Mouse (Mus musculus) 416B (cell line): Measurements from ENCODE around the gene Ccdc18.
"Not testable (repeated sequence)": the region's sequence is repeated elsewhere in the genome, so short reads cannot be mapped to it uniquely, and the experiment has no call there.

ENCODE experiments used
- DNase-seq: peaks from one replicate; pipeline ENCODE4 v3.0.0; 2011; ENCODE audit warnings: low read depth

Ccdc18 gene

DNA sequence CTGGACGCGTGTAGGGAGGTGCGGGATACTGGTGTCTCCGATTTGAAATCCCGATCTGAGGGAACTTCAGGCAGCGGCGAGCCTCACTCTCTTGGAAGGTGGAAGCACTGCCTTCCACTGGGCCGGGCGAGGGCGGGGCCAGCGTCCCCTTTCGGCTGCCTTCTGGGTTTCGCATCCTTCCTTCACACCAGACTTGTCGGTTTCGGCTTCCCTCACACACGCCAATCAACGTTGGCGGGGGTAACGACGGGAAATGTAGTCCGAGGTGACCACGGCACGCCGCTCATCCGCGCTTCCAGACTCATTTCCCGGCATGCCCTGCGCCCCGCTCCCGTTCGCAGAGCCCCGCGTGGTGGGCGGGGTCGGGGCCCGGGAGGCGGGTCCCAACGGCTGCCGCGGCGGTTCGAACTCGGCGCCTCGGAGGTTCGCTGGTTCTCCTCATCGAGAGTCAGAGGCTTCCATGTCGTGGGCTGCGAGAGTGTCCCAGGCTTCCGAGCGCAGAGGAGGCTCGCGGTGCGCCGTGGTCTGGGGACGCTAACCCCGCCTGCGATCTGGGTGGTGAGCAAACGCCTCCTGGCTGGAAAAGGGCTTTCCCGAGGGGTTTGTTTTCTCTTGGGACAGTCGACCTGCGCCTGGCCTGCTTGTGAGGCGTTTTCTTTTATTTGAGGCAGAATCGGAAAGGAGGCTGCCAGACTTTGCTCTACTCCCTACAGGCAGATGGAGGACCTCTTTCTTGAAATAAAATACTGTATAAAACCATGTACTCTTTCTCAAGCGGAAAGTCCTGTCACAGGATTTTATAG, at the start of gene Ccdc18, which contains the start of gene Tmed5:
Gene Ccdc18, plus strand, starts transcription at position 435 of the 803 bp plus-strand sequence.
Gene Tmed5, minus strand, starts transcription at position 180 of the 803 bp plus-strand sequence.
- DNase-seq: peak; percentile 99

DNA sequence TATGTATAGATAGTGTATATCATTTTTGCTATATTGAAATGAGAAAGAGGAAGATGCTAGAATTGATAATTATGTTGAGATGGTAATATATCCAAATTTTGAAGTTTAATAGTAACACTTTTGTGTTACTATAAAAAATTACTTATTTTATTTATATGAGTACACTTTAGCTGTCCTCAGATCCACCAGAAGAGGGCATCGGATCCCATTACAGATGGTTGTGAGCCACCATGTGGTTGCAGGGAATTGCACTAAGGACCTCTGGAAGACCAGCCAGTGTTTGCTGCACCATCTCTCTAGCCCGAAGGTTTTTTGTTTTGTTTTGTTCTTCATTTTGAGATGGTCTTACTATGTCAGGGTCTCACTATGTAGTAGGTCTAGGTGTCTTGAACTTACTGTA, 47.2 kb upstream of the Ccdc18 start:
- peak; percentile 38 for DNase-seq

DNA sequence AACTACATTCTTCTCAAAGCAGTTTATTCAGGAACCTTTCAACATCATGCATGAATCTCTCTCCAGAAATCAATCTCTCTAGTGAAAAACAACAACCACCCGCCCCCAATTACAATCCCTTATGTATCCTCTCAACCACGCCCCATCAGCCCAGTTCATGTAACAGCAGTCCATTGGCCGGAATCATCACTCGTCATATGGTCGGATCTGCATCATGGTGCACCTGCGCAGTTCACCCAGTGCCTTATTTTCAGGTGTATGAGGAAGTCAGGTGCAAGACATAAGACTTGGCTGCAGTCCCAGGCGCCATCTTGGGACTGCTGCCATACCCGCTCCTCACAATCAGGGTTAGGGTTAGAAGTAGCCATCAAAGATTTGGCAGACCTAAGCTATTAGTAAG, 39.9 kb upstream of the Ccdc18 start:
- DNase-seq: not testable (repeated sequence)

DNA sequence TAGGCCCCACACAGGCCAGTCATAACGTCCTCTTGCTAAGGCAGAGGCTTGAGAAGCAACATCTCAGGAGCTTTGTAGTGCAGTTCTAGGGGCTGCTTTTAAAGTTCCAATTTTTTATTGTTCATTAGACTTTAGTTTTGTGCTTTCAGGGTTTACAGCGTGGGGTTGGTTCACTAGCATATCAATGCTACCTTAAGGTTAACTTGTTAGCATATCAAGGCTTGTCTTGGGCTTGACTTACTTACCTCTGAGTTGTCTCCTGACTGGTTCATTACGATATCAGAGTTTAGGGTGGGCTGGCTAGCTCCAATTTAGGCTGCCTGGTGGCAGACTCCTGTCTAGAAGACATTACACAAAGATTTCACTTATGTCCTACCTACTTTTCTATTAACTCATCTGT, 35.0 kb upstream of the Ccdc18 start:
- no peak for DNase-seq

DNA sequence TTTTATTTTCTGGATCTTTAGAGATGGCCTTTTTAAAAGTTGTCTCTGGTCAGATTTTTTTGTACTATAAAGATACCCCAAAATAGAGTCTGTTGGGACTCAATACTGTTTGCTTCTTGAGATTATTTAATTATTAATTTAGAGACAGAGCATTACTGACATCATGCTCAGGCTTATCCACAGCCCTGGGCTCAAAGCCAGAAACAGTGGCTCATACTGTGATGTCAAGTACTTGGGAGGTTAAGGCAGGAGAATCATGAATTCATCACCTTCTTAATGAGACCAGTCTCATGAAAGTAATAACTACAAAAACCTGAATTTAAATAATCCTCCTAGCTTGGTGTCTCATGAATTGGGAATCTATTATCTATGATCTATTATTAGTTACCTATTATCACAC, 32.5 kb upstream of the Ccdc18 start:
- peak; percentile 49 for DNase-seq

DNA sequence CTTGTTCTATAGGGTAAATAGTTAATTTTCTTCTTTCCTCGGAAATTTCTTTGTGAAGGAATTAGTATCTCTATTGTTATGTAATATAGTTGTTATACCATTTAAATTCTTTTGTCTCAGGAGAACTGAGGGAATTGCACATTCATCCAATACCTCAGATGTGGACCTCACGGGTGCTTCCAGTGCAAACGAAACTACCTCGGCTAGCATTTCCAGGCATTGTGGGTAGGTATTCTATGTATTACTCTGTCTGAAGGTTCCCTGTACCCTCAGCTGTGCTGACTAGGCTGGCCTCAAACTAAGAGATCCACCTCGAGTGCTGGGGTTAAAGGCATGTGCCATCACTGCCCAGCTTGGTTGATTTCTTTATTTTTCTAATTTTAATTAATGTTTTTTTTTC, 28.4 kb upstream of the Ccdc18 start:
- DNase-seq: no peak

DNA sequence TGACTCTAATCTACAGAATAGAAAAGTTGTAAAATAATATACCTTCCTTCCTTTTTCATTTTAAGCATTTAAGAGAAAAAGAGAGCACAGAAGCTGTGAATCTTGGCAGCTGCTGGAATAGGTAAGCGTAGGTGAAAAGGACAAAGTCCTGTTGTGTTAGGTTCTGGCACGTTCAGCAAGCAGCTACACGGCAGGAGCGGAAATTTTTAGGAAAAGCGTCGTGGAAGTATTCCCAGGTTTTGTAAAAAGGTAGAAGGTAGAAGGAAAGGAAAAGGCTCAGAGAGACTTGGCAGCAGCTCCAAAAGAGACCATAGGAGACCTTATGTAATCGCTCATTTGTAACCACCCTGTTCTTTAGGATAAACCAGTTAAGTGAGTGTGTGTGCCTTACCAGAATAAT, 23.3 kb upstream of the Ccdc18 start:
- no peak for DNase-seq

DNA sequence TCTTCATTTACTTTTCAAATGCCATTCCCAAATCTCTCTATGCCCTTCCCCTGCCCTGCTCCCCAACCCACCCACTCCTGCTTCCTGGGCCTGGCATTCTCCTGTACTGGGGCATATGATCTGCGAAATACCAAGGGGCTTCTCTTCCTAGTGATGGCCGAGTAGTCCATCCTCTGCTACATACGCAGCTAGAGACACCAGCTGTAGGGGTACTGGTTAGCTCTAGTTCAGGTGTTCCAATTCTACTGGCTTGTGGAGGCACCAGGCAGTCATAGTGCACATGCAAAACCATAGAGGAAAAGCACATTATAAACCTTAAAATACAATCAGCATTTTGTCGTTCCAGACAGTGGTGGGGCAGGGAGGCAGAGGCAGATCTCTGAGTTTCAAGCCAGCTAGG, 15.0 kb upstream of the Ccdc18 start:
- no peak for DNase-seq

DNA sequence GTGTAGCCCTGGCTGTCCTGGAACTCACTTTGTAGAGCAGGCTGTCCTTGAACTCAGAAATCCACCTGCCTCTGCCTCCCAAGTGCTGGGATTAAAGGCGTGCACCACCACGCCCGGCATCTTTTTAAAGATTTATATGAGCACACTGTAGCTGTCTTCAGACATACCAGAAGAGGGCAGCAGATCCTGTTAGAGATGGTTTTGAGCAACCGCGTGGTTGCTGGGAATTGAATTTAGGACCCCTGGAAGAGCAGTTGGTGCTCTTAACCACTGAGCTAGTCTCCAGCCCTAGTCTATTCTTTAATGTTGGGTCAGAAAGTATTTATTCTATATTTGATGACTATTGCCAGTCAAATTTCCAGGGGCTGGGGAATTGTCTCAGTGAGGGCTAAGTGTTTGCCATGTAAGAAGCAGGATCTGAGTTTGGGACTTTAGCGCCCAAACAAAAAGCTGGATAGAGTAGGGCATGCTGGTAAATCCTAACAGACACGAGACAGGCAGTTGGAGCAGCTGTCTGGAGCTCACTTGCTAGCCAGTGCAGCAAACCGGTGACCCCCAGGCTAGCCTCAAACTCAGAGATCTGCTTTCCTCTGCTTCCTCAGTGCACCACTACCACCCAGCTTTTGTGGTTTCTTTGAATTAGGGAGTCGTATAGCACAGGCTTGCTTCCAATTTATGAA, 12.3 kb upstream of the Ccdc18 start:
- DNase-seq: peak; percentile 39

DNA sequence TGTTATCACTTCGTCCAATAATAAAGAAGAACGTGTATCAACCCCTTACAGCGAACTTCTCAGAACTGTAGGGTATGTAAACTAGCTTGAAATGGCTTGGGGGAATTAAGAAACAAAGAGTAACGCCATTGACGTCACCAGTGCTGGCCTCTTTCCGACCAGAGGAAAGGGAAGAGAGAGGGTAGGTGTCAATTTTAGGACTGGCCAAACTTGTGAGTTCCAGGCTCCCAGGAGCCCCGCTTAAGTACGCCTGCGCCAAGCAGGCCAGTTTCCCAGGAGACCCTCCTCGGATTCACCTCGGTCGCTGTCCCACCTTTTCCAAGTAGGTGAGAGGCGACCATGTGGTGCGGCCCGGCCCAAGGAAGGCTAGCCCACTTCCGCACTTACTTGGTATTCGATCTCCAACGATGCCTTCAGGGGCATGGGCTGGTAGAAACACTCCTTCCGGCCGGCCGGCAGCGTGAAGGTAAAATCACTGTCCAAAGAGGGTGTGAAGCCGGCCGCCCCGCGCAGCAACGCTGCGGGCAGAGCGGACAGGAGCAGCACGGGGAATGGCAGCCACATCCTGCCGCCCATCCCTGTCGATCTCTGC, 730 bp upstream of the Ccdc18 start:
- peak; percentile 88 for DNase-seq

DNA sequence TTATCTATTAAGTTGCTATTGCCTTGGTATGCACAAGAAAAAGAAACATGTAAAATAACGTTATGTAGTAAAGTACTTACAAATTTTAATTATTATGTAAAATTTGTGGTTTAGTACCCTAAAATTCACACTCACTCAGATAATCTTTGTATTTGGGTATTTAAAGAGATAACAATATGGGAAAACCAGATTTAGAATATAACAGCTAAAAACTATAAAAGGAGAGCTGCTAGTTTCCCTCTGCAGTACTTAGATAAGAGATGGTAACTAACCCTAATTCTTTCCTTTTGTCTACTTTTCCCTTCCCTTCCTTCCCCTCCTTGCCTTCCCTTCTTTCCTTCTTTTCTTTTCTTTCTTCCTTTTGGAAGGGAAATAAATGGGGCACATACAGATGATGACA, 19.9 kb downstream of the Ccdc18 start:
- DNase-seq: no peak

DNA sequence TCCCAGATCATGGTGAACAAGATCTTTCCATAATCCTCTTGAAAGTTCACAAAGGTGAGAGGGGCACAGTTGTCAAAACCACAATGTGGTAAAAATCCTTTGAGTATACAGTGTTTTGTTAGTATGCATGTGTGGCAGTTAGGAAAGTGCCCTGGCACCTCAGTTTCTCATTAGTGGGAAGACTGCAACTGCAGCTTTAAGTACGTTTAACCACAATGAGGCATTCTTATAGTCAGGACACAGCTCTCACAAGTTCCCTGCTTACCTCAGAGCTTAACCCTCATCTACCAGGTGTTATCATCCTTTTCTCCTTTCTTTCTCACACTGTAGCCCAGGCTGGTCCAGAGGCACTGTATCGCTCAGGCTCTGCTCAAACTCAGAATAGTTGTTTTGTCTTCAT, 28.1 kb downstream of the Ccdc18 start:
- no peak for DNase-seq

DNA sequence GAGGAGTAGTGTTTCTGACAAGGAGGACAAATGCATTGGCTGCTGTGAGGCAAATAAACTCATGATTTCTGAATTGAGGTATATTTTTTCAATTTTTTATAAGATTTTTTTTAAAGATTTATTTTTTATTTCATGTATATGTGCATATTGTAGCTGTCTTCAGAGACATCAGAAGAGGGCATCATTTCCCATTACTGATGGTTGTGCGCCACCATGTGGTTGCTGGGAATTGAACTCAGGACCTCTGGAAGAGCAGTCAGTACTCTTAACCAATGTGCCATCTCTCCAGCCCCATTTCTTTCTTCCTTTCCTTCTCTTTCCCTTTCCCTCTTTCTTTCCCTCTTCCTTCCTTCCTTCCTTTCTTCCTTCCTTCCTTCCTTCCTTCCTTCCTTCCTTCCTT, 31.0 kb downstream of the Ccdc18 start:
- peak; percentile 53 for DNase-seq

DNA sequence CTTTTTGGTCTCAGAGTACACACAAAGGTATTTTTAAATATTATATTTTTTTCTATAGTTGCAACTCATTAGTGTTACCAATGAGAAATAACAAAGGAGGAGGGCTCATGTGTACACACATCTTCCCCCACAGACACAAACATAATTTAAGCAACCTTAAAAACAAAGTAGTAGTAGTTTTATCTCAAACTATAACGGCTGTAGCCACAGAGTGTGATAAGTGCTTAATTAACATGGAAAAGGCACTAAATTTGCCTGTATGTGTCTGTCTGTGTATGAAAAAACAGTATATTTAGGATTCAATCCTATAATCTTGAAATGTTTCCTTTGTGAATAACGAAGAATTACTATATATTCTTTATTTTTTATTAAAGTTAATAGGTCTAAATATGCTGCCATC, 51.4 kb downstream of the Ccdc18 start:
- DNase-seq: no peak

DNA sequence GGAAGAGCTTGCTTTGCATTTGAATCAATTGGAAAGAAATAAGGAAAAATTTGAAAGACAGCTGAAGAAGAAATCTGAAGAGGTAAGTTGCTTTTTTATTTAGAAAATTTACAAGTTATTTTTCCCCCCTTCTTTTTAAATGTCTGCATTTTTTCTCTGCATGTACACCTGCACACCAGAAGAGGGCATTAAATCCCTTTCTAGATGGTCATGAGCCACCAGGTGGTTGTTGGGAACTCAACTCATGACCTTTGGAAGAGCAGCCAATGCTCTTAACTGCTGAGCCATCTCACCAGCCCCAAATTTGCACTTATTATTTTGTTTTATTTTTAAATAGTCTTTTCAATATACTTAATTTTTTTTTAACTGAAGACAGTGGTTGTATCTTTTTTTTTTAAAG, 56.3 kb downstream of the Ccdc18 start:
- peak; percentile 43 for DNase-seq

DNA sequence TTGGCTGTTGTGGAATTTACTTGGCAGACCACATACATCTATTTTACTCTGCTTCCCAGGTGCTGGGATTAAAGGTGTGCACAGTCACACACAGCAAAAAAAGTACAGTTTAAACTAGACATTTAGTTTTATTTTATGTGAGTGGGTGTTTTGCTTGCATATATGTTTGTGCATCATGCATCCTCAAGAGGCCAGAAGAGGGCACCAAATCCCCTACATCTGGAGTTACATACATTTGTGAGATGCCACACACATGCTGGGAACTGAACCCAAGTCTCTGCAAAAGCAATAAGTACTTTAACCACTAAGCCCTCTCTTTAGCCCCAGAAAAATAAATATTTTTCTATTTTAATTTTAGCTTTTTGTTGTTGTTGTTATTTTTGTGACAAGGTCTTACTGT, 73.3 kb downstream of the Ccdc18 start:
- peak; percentile 54 for DNase-seq

DNA sequence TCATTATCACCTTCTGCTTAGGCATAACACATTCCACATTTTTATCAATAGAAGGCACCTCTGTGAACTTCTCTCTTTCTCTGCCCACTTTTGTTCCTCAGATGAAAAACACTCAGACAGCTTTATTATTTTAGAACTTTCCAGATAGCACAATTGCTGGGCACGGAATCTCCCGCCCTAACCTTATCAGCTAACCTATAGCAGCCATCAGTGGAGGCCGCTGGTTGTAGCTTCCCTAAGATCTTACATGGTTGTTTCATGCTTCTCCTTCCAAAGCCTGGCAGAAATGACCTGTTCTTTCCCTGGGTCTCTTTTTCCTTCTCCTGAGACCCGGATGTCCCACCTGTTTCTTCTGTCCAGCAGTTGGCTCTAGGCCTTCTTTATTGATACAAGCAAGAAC, 78.8 kb downstream of the Ccdc18 start:
- DNase-seq: no peak

DNA sequence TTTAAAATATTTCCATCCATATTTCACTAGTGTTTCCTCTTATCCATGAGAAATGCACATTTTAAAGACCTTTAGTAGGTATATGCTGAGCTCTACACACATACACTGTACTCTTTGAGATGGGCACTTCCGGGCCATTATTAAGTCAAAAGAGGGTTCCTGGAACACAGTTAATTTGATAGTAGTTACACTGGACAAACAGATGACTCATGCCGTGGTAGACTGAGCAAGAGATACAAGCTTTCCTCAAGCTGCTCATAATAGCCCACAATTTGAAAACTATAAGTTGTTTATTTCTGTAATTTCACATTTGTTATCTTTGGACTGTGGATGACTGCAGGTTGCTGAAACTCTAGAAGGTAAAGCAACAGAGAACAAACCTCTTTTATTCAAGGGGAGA, 82.3 kb downstream of the Ccdc18 start:
- peak; percentile 72 for DNase-seq

DNA sequence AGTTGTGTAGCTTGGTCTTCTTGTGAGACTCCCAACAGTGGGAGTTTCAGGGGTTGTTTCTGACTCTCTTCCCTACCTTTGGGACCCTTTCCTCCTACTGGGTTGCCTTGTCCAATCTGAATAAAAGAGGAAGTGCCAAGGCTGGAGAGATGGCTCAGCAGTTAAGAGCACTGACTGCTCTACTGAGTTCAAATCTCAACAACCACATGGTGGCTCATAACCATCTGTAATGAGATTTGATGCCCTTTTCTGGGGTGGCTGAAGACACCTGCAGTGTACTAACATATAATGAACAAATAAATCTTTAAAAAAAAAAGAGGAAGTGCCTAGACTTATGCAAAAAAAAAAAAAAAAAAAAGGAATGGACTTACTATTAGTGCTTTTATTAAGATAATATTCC, 91.4 kb downstream of the Ccdc18 start:
- DNase-seq: peak; percentile 24

DNA sequence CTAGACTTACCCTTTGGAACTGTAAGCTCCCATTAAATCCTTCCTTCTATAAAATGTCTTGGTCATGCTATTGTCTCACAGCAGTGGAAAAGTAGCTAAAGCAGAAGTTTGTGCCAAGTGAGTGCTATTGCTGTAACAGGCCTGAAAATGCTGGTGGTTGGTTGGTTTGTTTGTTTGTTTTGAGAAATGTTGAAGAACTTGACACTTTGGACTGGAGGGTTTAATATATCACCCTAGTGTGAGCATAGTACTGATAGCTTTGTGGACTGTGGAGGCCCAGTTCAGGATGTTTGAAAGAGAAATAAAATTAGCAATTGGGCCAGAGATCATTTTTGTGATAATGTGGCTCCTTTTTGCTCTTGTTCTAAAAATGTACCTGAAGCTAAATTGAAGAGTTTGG, 93.5 kb downstream of the Ccdc18 start:
- no peak for DNase-seq

DNA sequence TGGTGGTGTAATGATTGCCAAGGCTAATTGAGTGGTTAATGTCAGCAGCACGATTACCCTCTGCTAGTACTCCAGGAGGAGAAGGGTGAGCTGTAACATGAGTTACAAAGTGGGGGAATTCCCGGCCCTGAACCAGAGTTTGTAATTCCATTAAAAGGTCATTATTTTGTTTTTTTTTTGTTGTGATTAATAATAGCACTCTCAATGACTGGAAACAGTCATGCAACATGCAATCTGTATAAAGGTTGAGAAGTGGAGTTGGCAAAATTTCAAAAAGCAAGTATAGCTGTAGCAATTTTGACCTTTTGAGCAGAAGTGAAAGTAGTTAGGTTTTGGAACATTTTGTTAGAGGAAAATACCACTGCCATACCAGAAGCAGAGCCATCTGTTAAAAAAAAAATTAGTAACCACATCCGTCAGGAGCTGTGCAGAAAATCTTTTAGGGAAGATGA, 113.7 kb downstream of the Ccdc18 start:
- DNase-seq: peak; percentile 58

DNA sequence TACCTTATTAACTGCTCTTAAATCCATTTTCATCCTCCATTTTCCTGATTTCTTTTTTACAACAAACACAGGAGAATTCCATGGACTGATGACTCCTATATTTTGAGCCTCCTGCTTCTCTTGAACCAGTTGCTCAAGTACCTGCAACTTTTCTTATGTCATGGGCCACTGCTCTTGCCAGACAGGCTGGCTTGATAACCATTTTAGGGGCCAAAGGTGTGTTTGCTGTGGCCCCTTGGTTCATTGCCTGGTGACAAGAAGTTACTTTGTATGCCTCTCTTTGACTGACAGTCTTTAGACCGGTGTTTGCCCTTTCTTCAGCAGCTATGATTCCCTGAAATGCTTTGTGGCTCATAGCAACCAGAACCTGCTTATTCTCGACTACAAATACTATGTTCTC, 117.4 kb downstream of the Ccdc18 start:
- no peak for DNase-seq

DNA sequence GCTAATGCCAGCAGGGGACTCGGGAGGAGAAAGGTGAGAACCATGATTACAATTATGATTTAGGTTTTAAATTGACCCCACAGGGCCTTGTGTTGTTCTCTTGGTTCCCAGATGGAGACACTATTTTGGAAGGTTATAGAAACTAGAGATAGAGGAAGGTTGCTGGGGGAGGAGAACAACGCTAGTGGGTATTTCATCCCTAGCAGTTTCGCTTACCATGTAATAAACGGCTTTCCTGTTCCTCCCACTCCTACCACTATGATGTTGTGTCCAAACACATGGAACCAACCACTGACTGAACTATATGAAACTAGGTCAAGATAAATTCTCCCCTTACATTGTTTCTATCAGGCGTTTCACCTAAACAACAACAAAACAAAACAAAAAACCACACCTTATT, 122.6 kb downstream of the Ccdc18 start:
- DNase-seq: no peak
